Mouse (Mus musculus): ENCODE results near the gene Ptprg.

The Ptprg gene

DNA sequence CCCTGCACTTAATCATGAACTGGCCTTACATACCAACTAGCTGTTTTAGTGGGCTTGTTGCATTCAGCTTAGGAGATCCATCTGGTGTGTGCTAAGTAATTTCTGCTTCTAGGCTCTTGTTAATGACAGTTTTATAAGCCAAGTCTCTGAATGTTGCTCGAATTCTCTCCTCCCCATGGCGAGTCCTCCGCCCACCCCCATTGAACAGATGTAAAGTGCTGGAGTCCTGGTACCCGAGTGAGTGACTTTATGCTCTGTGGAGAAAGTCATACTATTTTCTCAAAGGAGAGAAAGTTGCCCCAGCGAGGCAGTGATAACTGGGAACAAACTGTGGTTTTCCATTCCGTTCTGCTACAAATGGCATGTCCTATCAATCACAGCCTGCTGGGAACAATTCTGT lies 525.9 kb downstream of the Ptprg start:
- in situ Hi-C loops (cut with MboI; ENCODE audit: unreplicated experiment in 2 of 2): no loop called here

DNA sequence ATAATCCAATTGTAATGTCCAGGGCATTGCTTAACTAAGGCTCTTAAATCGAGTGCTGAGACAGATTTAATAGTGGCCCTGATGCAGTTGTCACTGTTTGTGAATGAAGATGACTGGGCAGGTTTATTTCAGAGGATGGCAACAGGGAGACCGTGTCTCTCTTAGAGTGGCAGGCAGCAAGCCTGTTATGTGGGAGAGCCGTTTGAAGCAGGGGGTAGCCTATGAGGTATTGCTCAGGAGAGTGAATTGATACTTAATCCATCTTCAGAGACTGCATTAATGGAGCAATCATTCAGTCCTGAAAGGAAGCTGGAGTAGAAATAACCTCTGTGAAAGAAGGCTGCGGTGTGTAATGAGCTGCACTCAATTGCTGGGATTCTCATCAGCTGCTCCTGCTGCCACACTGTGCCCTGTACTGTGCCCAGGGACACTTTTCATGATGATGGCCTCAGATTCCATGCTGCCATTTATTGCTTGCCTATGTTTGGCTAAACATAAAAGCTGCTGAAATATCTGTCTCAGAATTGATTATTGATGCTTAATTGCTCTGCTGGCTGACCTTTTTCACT lies 526.6 kb downstream of the Ptprg start:
- in situ Hi-C loops (cut with MboI; ENCODE audit: unreplicated experiment in 2 of 2): no loop called here

DNA sequence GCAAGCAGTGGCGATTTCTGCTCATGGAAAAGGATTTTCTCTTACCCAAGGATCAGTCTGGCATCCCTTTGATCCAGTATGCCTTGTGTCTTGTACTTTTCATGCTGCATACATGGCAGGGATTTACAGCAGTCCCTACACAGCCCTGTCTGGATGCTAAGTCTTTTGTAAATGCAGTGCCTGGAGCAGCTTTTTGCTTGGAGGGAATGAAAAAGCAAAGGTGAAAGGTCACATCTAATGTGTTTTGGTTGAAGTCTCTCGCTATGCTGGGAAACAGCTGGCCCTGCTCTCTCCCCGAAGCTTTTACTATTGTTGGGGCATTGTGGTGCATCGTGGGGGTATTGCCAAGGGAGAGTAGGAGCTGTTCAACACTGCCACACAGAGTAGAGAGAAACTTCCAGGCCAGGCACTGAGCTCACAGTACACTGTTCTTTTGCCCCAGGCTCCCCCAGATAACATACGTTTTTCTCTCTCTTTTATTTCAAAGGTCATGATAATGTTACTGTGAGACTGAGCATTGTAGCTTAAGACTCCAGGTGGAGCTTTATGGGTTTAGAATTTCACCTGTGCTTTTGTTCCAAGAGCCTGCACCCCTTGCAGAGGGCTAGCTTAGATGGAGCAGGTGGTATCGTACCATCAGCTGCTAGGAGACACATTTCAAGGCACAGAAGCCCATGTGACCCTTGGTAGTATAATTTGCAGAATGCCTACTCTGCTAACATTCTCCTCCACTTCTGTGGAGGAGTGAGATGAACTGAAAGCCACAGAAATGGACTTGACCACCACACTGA lies 529.0 kb downstream of the Ptprg start:
- in situ Hi-C loops (cut with MboI; ENCODE audit: unreplicated experiment in 2 of 2): no loop called here

DNA sequence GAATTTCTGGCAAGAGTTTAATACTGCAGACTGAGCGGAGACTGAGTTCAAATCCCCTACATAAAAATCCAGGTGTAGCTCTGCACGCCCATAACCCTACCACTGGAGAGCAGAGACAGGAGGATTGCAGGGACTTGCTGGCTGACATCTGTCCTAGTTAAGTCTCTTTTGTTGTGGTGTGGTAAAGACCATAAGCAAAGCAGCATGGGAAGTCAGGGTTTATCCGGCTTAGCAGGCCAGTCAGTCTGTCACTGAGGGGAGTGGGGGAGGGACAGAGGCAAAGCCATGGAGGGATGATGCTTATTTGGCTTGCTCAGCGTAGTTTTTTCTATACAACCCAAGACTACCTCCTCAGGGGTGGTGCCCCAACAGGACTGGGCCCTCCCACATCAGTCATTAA lies 530.7 kb downstream of the Ptprg start:
- in situ Hi-C loops (cut with MboI; ENCODE audit: unreplicated experiment in 2 of 2): no loop called here

DNA sequence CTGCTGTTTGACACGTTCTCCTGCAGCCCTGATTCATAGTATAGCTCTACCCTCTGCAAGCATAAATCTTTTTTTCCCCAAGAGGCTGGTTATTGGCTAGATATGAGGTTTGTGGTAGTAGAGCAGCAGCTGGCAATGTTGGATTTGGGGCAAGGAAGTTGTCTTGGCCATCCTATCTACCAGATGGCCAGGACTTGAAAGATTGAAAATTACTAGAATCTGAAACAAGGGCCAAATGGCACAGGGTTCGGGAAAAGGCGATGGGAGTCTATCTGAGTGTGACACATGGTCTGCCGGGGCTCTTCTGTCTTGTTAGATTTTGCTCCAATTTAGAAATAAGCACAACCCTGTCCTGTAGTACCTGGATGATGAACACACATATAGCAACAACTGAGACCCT lies 531.7 kb downstream of the Ptprg start:
- in situ Hi-C loops (cut with MboI; ENCODE audit: unreplicated experiment in 2 of 2): no loop called here

DNA sequence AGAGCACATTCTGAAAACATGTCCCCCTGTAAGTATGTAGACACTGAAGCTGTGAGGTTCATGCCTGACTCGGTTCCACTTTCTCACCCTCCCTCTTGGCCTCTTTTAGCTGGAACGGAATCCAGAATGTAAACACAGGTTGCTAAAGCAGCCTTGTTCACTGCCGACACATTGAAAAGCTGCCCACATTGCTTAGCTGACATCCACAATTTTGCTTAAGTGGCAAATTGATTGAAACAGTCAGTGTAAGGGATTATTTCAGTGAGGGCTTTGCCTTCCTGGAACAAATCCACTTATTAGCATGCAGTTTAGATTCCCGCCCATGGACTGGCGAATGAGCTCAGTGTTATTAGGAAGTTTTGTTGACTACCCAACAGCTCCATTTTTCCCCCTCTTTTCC lies 532.8 kb downstream of the Ptprg start:
- in situ Hi-C loops (cut with MboI; ENCODE audit: unreplicated experiment in 2 of 2): no loop called here

DNA sequence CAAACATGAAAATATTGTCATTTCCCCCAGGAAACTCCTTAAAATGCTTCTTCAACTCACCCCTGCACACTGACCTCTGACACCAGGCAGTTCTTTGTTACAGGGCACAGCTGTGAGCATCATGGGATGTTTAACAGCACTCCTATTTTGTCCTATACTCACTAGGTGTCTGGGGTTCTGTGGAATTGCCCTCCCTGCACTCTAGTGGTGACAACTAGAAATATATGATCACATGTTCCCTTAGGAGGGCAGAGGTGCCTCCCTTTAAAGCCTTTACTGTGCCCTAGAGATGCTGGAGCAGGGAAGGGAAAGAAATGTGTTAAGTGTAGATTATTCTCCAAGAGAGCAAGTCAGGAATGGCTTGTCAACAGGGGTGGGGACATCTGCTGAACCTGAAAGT lies 536.6 kb downstream of the Ptprg start:
- in situ Hi-C loops (cut with MboI; ENCODE audit: unreplicated experiment in 2 of 2): no loop called here

DNA sequence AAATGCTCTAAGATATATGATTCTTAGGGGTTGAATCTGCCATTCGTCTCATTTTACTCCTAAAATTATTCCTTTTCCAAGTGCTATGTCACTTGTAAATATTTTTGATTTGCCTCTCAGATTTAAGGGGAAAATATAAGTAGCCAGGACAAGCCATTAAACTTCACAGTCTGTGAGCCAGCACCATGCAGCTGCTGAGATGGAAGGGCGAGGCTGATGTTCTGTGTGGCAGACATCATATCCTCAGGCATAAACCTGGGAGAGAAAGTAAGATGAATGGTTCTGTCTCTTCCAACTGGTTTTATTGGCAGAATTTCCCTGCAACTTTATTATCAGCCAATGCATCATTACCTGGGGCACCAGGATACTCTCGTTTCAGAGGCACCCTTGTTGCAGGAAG lies 538.4 kb downstream of the Ptprg start:
- in situ Hi-C loops (cut with MboI; ENCODE audit: unreplicated experiment in 2 of 2): no loop called here

DNA sequence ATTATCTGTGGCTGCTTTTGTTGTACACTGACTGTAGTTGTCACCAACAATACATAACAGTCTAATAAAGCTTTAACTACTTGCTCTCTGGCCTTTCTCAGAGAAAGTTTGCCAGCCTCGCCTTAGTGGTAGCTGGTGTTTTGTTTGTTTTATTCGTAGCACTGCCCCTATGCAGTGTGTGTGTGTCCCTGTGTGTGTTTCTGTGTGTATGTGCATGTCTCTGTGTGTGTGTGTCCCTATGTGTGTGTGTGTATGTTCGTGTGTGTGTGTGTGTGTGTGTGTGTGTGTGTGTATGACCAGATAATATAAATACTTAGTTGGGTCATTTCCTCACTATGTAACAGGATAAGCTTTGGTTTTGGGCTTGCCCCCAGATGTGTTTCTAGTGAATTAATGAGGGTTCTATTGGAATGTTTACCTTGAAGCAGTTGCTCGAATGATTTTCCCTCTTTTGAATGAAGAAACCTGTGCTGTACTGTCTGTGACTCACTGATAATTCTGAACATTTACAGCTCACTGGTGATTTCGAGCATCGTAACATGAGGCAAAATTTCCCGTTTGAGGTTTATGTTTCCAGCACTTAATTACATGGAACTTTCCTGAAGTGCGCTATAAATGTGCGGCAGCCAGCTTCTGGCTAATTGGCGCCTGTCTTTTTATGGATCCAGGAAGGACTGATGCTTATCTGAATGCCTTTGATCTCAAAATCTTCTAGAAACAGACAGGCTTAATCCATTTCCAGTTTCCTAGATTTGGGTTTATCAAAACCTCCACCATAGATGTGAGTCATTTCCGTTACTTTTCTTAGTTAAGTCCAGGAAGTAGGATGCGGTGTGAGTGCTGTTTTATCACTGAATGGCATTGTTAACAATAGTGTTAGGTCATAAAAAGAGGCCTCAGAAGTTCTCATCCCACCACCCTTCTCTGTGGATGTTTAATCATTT lies 546.3 kb downstream of the Ptprg start:
- in situ Hi-C loops (cut with MboI; ENCODE audit: unreplicated experiment in 2 of 2): no loop called here

DNA sequence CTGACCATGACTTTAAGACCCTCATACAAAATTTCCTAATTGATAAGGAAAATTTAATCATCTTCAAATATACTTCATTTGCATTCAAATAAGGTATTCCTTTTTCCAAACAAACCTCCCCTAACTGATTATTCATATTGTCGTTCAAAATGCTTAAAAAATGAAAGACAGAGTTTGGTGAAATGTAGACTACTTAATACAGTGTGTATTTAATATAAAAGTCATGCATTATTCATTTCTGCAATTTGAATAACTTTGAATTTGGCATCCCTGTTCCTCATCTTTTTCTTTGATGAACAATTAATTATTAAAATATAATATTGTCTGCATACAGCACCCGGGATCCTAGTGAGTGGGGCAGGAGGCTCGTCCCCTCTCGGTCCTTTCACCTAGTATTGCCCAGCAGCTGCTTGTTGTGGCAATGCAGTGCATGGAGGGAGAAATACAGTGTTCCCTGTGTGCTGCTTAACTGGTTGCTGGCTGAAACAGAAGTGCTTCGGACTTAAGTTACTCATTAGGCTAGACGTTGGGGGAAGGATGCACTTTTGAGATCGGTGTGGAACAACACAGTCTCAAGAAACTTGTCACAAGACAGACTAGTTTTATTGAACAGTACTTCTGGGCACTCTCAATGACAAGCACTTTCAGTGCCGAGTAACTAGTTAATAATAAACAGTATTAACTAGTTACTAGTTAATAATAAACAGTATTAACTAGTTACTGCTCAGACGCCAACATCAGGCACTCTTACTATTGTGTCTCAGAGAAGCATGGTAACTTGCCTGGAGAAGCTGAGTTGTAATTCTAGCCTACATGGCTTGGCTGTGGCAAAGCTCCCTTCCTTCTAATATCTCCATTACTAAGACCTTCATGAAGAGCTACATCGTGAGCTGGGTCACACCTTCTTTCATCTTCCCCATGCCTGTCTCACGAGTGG lies 549.3 kb downstream of the Ptprg start:
- in situ Hi-C loops (cut with MboI; ENCODE audit: unreplicated experiment in 2 of 2): no loop called here

DNA sequence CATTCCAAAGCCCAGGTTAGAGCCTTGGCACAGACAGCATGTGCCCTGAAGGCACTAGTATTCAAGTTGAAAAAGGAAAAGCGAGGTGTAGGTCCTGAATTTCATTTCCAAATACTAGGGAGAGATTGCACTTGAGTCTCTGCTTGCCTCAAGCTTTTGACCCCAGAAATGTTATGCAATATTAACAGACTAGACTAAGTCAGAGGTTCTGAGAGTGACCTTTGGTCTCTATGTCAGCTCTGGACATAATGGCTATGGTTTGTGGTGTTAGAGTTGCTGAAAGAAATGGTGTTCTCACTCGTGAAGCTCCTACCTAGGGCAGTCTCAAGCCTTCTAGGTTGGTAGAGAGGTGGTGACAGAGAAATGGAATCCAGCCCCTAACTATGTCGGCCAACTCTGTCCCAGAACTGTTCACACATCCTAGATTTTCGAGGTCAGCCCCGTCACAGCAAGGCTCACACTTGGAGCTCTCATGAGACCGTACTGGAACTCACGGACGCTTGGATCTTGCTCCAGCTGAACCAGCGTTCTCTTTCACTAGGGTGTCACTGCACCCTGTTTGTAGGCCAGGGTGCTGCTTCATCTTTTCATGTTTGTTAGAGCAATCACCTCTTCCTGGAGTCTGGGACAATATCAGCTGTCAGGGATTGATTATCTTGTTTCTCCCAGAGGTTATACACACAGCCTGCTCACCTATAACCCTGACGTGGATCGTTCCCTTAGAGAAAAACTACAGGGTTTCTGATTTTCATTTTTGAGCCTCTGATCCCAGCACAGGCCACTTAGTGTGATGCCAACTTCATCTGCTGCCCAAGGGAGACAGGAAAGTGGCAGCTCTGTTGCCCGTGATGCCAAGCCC lies 551.2 kb downstream of the Ptprg start:
- in situ Hi-C loops (cut with MboI; ENCODE audit: unreplicated experiment in 2 of 2): no loop called here

DNA sequence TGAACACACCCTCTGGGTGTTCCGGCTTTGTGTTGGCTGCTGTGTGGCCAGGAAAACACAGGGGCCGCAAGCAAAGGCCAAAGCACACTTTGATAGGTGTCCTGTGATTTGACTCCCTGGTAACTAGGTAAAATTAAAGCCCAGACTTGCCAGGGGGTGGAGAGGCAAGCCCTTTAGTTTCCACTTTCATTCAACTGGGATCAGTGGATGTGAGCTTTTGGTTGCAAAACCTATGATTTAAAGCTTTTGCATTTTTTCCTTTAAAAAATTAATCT lies 551.8 kb downstream of the Ptprg start:
- in situ Hi-C loops (cut with MboI; ENCODE audit: unreplicated experiment in 2 of 2): no loop called here

DNA sequence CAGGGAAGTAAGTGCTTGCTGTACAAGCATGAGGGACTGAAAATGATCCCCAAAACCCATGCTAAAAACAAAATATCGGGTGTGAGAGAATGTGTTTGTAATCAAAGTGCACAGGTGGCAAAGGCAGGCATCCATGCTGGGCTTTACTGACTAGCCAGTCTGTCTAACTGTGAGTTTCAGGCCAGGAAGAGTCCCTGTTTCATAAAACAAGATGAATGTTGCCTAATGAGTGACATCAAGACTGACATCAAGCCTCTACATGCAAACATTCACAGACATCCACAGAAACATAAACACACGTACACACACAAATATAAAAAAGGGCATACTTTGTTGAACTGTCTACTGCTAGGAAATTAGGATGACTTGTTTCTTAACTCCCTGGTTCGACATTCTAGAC lies 552.3 kb downstream of the Ptprg start:
- in situ Hi-C loops (cut with MboI; ENCODE audit: unreplicated experiment in 2 of 2): no loop called here

DNA sequence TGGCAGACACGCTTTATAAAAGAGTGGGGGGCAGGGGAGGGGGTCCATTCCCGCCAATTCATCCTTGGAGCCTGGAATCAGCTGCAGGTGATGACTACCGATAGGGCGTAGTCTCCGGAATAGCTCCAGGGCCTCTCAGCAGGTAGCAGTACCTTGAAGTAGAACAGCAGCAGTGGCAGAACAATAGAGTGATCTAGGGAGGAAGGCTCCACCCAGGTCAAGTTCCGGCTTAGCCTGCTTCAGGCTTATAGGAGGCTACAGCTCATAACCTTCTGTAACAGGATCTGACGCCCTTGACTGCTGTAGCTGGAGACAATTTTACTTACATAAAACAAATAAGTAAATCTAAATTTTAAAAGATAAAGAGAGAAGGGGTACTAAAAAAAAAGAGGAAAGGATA lies 554.1 kb downstream of the Ptprg start:
- in situ Hi-C loops (cut with MboI; ENCODE audit: unreplicated experiment in 2 of 2): no loop called here

DNA sequence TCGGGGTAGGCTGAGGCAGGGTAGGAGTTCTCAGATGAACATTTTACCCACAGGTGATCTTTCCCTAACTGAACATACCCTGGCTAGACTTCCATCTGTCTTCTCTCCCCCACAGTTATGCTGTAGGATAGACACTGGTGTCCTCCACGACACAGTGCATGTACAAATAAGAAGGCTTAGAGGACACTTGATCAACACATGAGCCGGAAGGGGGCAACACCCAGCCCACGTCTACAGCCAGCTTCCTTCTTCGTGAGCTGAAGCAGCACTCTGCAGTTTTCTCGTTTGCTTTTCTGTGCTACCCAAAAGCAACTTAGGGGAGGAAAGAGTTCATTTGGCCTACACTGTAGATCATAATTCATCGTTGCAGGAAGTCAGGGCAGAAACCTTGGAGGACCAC lies 554.7 kb downstream of the Ptprg start:
- in situ Hi-C loops (cut with MboI; ENCODE audit: unreplicated experiment in 2 of 2): no loop called here

DNA sequence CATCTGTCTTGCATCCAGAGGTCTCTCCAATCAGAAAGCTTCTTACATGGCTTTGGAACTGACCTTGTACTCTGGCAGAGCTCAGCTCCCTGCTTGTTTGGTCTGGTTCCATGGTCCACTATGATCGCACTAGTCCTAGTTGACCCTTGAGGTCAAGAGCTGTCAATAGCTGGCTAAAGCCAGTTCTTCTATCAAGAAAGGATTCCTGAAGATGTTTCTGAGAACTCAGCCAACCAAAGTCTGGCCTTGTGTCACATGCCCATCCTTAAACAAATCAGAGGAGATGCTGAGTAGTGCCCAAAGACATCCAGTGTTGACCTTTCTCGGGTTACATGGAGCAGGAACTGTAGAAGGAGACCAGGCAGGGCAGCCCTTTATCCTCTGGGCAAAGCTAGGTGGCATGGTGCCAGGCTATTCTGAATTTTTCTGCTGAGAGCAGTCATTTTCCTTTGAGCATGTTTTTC lies 559.2 kb downstream of the Ptprg start:
- in situ Hi-C loops (cut with MboI; ENCODE audit: unreplicated experiment in 2 of 2): no loop called here

DNA sequence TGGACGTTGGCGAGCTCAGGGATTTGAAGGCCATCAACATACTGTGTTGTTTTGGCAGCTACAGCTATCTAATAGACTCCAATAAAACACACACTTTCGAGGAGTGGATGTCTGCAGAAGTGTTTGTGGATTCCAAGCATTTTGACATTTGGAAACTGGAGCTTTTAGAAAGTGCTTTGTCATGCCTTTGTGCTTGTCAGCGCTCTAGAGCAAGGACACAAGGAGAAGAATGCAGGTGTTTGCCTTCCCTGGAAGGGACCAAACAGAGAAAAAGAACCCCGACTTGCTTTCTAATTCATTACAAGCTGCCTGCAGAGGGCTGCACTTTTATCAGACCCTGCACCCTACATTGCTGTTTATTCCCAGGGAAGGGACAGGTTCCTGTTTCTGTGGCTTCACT lies 560.0 kb downstream of the Ptprg start:
- in situ Hi-C loops (cut with MboI; ENCODE audit: unreplicated experiment in 2 of 2): no loop called here

DNA sequence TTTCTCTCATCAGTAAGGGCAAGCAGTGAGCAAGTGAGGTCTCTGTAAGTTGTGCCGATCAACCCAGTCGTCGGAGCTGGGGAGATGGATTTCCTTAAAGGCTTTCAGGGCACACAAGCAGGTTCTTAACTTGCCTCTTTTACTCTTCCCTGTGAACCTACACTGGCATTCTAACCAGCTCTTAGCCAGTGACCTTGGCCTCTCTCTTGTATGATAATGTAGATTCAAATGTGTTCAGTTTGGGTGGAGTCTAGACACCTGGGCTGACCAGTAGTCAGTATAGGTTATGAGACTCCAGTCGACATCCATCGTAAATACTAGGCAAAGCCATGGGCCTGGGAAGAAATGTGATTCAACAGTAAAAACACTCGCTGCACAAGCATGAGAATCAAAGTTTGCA lies 560.7 kb downstream of the Ptprg start:
- in situ Hi-C loops (cut with MboI; ENCODE audit: unreplicated experiment in 2 of 2): no loop called here

DNA sequence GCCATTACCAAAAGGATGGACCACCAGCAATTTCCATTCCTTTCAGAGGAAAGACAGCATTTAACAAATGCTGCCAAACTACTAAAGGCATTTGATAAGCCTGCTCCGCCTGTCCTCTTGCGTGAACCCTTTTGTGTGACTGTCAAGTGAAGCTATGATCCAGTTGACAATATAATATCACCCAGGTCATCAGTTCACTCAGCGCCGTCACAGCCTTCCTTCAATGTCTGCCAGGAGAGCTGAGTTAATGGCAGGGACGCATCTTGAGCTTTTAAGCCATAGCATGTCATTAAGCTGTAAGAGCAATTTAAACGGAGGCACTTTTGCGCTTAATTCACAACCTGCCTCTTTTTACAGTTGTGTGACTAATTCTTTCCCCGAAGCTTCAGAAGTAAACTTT lies 565.9 kb downstream of the Ptprg start:
- in situ Hi-C loops (cut with MboI; ENCODE audit: unreplicated experiment in 2 of 2): no loop called here

DNA sequence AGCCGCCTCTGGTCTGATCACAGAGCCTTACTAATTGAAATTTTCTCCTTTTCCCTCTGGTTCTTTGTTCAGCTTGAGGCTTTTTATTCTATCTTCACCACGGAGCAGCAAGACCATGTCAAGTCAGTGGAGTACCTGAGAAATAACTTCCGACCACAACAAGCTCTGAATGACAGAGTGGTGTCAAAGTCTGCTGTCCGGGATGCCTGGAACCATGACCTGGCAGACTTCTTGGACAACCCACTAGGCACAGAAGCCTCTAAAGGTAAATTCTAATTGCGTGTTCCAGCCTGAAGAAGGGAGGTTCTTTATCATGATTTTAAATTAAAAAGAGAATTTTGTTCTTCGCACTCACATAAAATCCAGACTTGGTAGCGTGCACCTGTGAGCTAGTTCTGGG lies 568.6 kb downstream of the Ptprg start:
- in situ Hi-C loops (cut with MboI; ENCODE audit: unreplicated experiment in 2 of 2): no loop called here
